Mouse (Mus musculus) myocyte (in vitro differentiated cells): ENCODE measurements around the gene Iqsec1.

Experiments
- CEBPB ChIP-seq: IDR thresholded peaks from 2 replicates; pipeline ENCODE4 v1.6.1; 2011; ENCODE audit warnings: mild to moderate bottlenecking, moderate library complexity; ENCODE audit not compliant: poor library complexity, insufficient read depth, severe bottlenecking
- E2F4 ChIP-seq: IDR thresholded peaks from one replicate; pipeline ENCODE4 v1.6.1; 2011; ENCODE audit warnings: mild to moderate bottlenecking, control low read depth, moderate library complexity; ENCODE audit not compliant: insufficient read depth
- MYOG ChIP-seq, 3 experiments: IDR thresholded peaks; one replicate each; pipeline ENCODE4 v1.6.1; 2011; ENCODE audit warnings: control low read depth in 2 of 3, low read depth in 2 of 3, mild to moderate bottlenecking in 2 of 3; ENCODE audit not compliant: insufficient read length in 2 of 3, control insufficient read depth in 1 of 3, insufficient read depth in 1 of 3
- POLR2A ChIP-seq: IDR thresholded peaks from one replicate; pipeline ENCODE4 v1.6.1; 2011; ENCODE audit warnings: low read depth, mild to moderate bottlenecking, control low read depth, moderate library complexity; ENCODE audit not compliant: insufficient read length
- POLR2AphosphoS2 ChIP-seq: IDR thresholded peaks from one replicate; pipeline ENCODE4 v1.6.1; 2011; ENCODE audit warnings: low read depth, control low read depth; ENCODE audit not compliant: insufficient read length
- REST ChIP-seq: IDR thresholded peaks from one replicate; pipeline ENCODE4 v1.6.1; 2011; ENCODE audit warnings: mild to moderate bottlenecking, control low read depth, moderate library complexity; ENCODE audit not compliant: insufficient read depth, insufficient read length
- TCF12 ChIP-seq: IDR thresholded peaks from one replicate; pipeline ENCODE4 v1.6.1; 2011; ENCODE audit warnings: mild to moderate bottlenecking, control low read depth; ENCODE audit not compliant: poor library complexity, insufficient read depth, severe bottlenecking
- TCF3 ChIP-seq: IDR thresholded peaks from one replicate; pipeline ENCODE4 v1.6.1; 2011; ENCODE audit warnings: low read depth, control low read depth; ENCODE audit not compliant: insufficient read length
- USF1 ChIP-seq: IDR thresholded peaks from one replicate; pipeline ENCODE4 v1.6.1; 2011; ENCODE audit warnings: low read depth, mild to moderate bottlenecking, control low read depth, moderate library complexity

DNA sequence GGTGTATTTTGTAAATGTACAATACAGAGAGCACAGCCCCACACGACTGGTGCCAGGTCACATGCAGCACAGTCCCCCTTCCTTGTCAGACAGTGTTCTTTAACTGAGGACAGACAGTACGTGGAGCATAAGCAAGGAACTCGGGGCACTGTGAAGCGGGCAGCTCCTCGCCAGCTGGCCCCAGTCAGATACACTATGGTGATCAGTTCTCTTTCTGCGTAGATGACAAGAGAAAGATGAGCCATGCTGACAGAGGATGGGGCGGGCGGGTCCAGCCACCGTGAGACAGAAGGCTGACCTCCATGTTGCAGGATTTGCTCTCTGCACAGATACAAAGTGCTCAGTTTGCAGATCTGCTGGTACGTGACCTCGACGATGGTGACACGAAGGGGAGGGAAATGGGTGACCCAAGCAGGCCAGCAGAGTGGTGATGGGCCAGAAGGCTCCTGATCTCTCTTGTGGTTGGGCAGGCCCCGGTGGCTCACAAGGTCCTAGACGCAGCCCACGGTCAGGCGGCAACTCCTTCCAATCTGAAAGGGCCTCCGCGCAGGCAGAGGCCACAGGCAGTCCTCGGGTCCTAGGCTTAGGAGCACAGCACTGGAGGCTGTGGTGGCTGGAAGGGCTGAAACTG, 328.0 kb downstream of the Iqsec1 start:
- no peak for TF ChIP-seq CEBPB
- TF ChIP-seq USF1: no peak
- TF ChIP-seq E2F4: no peak
- TF ChIP-seq POLR2A: no peak
- no peak for TF ChIP-seq TCF12
- TF ChIP-seq REST: no peak
- no peak for TF ChIP-seq MYOG (IDR thresholded peaks at IDR 0.05; ENCODE audit: control insufficient read depth in 1 of 3, insufficient read depth in 1 of 3, insufficient read length in 2 of 3, low read depth in 2 of 3)
- TF ChIP-seq TCF3: no peak
- TF ChIP-seq POLR2AphosphoS2: no peak
